Mouse (Mus musculus) megakaryocyte, embryonic 14.5 days (primary cell): ENCODE data around the gene Dnajc15.

Experiments
- FLI1 ChIP-seq: IDR thresholded peaks from 2 replicates; pipeline ENCODE4 v1.6.1; 2012; ENCODE audit warnings: low read length, inconsistent platforms, mixed read lengths
- GATA1 ChIP-seq: IDR thresholded peaks from 3 replicates; pipeline ENCODE4 v1.6.1; 2012; ENCODE audit warnings: mixed read lengths, low read length, inconsistent platforms, borderline replicate concordance

- TF ChIP-seq FLI1 (no peak), GATA1 (no peak)
Observed at GRCm38 (mm10) chr14:77849852-77850251, 25.1 kb downstream of the Dnajc15 start.
